Mouse (Mus musculus) left cerebral cortex, adult 9 months (tissue): Measurements from ENCODE around the gene 4921511C20Rik.

ENCODE experiments used
- DNase-seq, 2 experiments: peaks; one replicate each; pipeline ENCODE4 v3.0.0; 2022; ENCODE audit warnings: low spot score in 2 of 2

The 4921511C20Rik gene

DNA sequence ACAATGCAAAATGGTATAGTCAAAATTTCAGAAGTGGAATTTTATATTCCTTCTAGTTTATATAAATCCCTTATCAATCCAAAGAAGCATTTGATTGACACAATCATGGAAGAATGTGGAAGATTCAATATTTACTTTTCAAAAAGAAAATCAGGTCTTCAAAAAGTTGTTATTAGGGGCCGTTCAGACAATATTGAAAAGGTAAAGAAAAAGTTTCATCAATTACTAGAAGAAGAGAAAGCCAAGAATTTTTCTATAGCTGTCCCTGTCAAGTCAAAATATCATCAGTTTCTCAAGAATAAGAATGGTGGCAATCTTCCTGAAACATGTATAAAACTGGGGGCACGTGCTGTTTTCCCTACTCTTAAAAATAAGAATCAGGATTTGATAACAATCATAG, at the start of gene 4921511C20Rik:
TSS of gene 4921511C20Rik (plus strand) at position 301 of the 400 bp plus-strand sequence.
- DNase-seq: no peak
